Mouse (Mus musculus) olfactory bulb, adult 2 months (tissue): ENCODE measurements around the gene Ccdc172.

Experiments used
- CTCF ChIP-seq: fragments of 200-500 bp; IDR thresholded peaks from 2 replicates; pipeline ENCODE4 v1.5.1; 2012; ENCODE audit warnings: low read depth, mild to moderate bottlenecking, low read length, moderate library complexity; ENCODE audit not compliant: insufficient read depth
- POLR2A ChIP-seq: fragments of 200-500 bp; IDR thresholded peaks from 2 replicates; pipeline ENCODE4 v1.6.1; 2012; ENCODE audit warnings: mild to moderate bottlenecking, low read depth, low read length, moderate library complexity; ENCODE audit not compliant: insufficient read depth

- TF ChIP-seq CTCF (no peak), POLR2A (no peak)
Observed at GRCm38 (mm10) chr19:58536691-58537090, 24.9 kb downstream of the Ccdc172 start.
